Mouse (Mus musculus): ENCODE data around the gene Eif2ak2. TPM values are rescaled to one million over a fixed set of nuclear protein-coding genes. Genes with fewer than 3 reads are reported as not detected.

Eif2ak2 gene
- total RNA-seq, 2 experiments from 2014 or later, result 4.4 to 6.3 TPM

GRCm38 (mm10) chr17:78834856-78835835 is 47.2 kb downstream of the Eif2ak2 start, which contains the start of the genes Heatr5b and Gpatch11:
Gene Heatr5b (minus strand): TSS chr17:78835364.
Gene Gpatch11 (plus strand): TSS chr17:78835567.
- peak; percentile 95 to 98 for DNase-seq (ENCODE audit: low spot score in 2 of 2)

GRCm38 (mm10) chr17:78824346-78824745 is 58.0 kb downstream of the Eif2ak2 start:
- DNase-seq (ENCODE audit: low spot score in 2 of 2), result no peak

GRCm38 (mm10) chr17:78809582-78809981 is 72.8 kb downstream of the Eif2ak2 start:
- no peak for DNase-seq (ENCODE audit: low spot score in 2 of 2)

GRCm38 (mm10) chr17:78809019-78809418 is 73.4 kb downstream of the Eif2ak2 start:
- DNase-seq (ENCODE audit: low spot score in 2 of 2), result peak in 1 of 2 experiments; percentile 14

Other genes with a start within 250 kb of the Eif2ak2 start
- gene Strn, start 145.4 kb downstream of the Eif2ak2 start, total RNA-seq (2021), result 10 to 100 TPM; 55.0 to 58.0 TPM
- gene Heatr5b, start 47.2 kb downstream of the Eif2ak2 start, total RNA-seq (2021), result 10 to 100 TPM; 50.8 TPM
- gene Gpatch11, start 47.0 kb downstream of the Eif2ak2 start, total RNA-seq (2021), result 10 to 100 TPM; 39.9 to 42.5 TPM
- gene Sult6b1, start 24.4 kb upstream of the Eif2ak2 start, total RNA-seq (2021), result not detected
- 10 to 100 TPM; 28.0 to 31.4 TPM for gene Cebpzos, start 33.9 kb upstream of the Eif2ak2 start, total RNA-seq (2021)
- 10 to 100 TPM; 32.0 to 35.3 TPM for gene Cebpz, start 54.5 kb upstream of the Eif2ak2 start, total RNA-seq (2021)
- gene Ndufaf7, start 54.6 kb upstream of the Eif2ak2 start, total RNA-seq (2021), result 10 to 100 TPM; 45.8 to 51.1 TPM
- 10 to 100 TPM; 12.0 to 12.9 TPM for gene Prkd3, start 138.2 kb upstream of the Eif2ak2 start, total RNA-seq (2021)
- 10 to 100 TPM; 10.7 to 13.4 TPM for gene Qpct, start 169.3 kb upstream of the Eif2ak2 start, total RNA-seq (2021)